Mouse (Mus musculus): ENCODE results near the gene Cbarp. TPM values are rescaled to one million over a fixed set of nuclear protein-coding genes. Genes with fewer than 3 reads are reported as not detected.
A peak's percentile ranks its signal among the peaks of the same experiment; 100 is the strongest.

Gene Cbarp
- total RNA-seq (2021): 100 to 1,000 TPM in 1 of 2 experiments, 10 to 100 TPM in 1; 74.5 to 118 TPM
- polyA plus RNA-seq (2012; rRNA removed): 84.3 and 84.6 TPM in 2 replicates
- long read RNA-seq, transcript Cbarp-212 (11 exons, 3,175 nt): major isoform, 16 of 52 reads
- long read RNA-seq, partial matches to known transcripts: 9 of 52 reads
- long read RNA-seq, other reads (novel, unspliced or antisense): 24 of 52 reads

DNA sequence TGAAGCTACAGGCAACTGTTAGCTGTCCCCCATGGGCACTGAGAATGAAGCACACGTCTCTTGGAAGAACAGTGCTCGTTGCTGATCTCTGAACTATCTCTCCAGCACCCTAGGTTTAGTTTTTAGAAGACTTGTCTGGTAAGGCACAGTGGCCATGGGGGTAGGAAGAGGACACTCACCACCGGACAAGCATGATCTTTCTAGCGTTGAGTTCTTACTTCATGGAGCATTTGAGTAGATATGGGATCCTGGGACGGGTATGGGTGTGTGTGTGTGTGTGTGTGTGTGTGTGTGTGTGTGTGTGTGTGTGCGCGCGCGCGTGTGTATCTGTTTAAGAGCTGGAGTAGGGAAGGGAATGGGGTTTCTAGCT, at the start of gene Cbarp:
Cbarp (minus strand) TSS at position 170 of the 370 bp plus-strand sequence.
- DNase-seq: no peak

DNA sequence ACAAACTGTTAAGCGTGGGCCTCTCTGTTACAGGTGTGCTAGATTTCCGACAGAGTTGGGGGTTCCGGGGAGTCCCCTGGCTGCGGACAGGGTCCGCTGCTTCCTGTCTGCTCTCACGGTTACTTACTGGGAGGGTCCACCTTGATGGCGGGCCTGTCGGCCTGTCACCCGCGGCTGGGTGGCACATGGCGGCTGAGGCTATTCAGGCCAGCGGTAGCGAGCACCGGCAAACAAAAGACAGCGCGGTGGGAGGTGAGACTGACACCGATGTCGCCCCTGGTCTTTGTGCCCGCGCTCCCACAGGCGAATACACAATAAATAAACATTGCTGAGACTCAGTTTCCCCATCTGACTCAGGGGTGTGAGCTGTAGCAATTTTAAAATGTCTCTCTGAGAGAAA, 49.4 kb upstream of the Cbarp start:
- no peak for DNase-seq

DNA sequence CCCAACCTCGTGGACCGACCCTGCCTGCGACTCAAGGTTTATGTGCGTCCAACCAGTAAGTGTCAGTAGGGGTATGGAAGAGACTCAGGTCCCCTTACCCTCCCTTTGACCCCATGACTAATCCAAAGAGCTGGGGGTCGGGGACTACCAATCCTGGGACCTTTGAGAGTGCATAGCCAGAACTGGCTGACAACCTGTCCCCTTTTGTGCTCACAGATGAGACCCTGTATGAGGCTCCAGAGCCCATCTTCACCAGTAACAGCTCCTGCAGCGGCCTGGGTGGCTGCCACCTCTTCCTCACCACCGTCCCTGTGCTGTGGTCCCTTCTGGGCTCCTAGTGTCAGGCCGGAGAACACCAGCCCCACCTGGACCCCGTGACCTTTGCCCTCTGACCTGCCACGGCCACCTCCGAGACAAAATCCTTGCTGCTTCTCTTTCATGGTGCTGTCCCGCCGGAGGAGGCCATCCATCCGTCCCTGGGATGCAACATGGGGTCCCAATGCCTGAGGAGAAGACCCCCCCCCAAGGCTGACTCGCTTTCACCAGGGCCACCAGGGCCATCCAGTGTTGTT, 47.9 kb upstream of the Cbarp start:
- DNase-seq: no peak

DNA sequence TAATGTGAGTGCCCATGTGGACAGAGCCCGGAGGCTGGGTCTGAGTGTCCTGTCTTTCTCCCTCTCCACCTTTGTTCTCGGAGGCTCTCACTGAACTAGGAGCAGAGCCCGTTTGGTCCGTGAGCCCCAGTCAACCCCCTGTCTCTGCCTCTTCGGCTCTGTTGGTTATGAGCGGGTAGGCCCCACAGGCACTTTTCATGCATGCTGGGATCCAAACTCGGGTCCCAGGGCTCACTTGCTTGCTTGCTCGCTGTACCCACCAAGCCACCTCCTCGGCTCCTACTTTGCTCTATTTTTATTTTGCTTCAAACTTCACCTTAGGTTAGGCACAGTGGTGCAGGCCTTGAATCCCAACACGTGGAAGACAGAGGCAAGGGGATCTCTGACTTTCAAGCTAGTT, 47.1 kb upstream of the Cbarp start:
- DNase-seq: no peak

DNA sequence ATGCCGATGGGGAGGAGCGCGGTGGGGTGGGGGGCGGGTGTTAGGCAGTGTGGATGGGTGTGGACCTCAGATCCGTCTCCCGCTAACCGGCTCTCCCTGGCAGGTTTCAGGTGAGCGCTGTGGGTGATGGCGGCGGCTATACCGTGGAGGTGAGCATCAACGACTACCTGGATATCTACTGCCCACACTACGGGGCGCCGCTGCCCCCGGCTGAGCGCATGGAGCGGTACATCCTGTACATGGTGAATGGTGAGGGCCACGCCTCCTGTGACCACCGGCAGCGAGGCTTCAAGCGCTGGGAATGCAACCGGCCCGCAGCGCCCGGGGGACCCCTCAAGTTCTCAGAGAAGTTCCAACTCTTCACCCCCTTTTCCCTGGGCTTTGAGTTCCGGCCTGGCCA, 46.0 kb upstream of the Cbarp start:
- DNase-seq: no peak

DNA sequence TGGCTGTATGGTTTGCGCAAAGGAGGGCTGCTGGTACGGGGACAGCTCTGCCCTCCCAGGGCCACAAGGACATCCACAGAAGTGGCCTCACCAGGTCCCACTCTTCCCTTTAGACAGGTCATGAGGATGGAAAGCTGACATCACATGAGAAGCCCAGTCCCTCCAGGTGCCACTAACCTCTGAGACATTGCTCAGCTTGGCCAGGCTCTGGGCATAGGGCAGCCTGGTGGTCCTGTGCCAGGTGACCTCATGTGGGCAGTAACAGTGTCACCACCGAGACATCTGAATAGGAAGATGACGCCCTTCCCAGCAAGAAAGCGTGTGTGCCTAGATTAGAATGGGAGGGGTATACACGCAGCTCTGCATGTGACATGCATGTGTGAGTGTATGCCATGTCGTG, 41.9 kb upstream of the Cbarp start:
- no peak for DNase-seq

DNA sequence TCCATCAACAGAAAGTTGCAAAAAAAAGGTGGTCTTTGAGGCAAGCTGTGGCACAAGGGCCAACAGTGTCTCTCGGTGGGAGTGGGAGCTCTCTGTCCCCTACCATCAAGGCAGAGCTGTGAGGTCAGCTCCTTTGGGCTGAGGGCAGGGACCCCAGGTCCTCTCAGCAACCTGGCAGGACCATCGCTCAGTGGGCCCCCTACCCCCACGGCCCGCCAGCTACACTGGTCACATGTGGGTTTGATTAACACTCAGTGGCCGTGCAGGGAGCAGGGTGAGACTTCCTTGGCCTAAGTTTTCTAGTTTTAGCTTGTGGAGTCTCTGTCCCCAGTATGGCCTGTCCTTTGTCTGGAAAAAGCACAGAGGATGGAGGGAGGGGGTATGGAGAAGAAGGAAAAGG, 40.2 kb upstream of the Cbarp start:
- DNase-seq: no peak

DNA sequence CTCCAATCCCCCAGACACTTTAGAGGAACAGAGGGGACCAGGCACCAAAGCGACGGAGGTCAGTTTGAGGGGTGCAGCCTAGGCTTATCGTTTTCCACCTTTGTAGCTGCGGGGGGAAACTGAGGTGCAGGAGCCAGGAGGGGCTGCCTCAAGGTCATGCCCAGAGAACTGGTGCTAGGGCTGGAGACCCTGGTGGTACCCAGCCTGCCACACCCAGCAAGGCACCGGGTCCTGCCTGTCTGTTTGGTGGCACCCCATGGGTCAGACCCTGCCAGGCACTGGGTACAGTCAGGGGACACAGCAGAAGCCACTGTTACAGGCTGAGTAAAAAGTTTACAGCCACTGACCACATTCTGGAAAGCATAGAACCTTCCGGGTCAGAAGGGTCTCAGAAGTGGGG, 39.7 kb upstream of the Cbarp start:
- DNase-seq: no peak

DNA sequence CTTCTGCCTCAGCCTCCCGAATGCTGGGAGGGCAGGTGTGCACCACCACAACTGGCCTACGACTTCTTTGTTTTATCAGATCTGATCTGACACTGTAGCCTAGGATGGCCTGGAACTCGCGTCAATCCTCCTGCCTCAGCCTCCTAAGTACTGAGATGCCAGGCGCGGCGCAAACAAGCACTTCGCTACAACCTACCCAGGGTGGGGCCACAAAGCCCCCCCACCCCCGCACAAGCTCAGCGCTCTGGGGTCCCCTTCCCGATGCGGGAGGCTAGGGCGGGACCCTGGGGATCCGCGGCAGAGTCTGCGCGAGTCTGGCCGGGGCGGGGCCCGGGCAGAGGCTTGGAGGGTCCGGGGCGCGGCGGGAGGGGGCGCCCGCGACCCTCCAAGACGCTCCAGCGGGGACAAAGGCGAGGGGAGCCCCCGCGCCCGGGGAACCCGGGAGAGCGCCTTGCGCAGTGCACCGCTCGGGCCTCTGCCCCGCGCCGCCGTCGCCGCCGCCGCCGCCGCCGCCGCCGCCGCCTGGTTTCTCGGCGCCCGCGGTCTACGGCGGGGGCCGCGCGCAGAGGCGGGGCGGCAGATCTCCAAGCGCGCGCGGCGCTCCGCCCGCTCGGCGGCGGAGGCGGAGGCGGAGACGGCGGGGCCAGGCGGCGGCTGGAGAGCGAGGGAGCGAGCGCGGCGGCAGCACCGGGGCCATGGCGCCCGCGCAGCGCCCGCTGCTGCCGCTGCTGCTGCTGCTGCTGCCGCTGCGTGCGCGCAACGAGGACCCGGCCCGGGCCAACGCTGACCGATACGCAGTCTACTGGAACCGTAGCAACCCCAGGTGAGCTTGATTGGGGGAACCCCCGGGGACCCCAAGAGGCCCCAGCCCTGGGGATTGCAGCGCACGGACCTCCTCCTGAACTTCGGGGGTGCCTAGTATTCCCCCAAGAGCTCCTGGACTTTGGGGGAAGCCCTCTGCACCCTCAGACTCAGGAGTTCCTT, 38.7 kb upstream of the Cbarp start, which contains the start of gene Efna2:
Efna2 (plus strand) TSS at position 415 of the 984 bp plus-strand sequence.
- DNase-seq: peak; percentile 78

DNA sequence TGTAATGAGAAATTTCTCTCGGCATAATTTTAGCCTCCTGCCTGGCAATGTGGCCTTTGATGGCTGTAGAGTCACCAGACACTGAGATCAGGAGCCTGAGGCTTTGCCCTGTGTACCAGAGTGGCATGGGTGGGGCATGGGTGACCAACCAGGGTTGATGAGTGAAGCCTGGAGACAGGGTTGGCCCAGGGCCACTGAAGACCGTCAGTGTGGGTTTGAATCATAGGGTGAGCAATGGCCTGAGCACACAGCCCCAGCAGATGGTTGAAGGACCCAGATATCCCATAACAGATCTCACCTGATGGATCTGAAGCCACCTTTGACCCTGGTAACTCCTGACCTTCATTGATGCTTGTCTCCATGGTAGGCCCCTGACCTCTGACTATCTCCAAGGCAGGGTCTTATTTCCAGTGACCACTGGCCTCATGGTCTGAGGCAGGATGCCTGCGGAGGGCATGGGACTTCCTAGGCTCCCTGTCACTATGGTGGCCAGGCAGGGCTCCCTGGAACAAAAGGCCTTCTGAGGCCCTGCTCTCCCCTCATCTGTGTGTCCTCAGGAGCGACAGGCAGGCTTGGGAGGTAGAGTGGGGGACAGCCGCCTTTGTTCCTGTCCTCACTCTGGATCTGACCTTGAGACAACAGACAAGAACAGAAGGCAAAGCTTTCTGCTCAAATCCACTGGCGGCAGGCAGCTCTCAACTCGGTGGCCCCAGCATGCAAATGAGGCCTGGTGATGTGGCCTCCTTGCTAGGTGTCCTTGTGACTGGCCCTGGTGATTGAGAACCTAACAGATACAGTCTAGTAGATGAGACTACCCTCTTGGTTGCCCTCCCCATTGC, 37.0 kb upstream of the Cbarp start:
- DNase-seq: peak; percentile 92

DNA sequence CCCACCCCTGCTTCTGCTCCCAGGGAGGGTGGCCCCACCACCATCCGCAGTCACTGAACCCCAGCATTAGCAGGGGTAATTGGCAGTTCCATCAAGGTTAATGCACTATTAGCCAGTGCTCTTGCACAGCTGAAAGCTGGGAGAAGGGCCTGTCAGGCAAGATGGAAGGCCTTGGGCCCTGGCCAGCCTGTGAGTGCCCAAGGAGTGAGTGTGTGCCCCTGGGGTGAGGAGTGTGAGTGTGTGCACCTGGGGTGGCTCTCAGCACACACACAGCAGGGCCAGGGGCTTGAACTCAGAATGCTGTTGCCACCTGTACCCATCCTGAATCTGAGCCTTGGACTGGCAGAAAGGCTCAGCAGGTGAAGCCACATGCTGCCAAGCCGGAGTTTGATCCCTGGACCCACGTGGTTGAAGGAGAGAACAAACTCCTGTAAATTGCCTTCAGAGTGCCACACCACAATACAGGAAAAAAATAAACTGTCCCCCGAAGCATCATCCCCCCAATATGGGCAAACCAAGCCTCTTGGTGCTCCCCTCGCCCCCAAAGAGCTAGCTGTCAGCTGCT, 35.7 kb upstream of the Cbarp start:
- DNase-seq: peak; percentile 82

DNA sequence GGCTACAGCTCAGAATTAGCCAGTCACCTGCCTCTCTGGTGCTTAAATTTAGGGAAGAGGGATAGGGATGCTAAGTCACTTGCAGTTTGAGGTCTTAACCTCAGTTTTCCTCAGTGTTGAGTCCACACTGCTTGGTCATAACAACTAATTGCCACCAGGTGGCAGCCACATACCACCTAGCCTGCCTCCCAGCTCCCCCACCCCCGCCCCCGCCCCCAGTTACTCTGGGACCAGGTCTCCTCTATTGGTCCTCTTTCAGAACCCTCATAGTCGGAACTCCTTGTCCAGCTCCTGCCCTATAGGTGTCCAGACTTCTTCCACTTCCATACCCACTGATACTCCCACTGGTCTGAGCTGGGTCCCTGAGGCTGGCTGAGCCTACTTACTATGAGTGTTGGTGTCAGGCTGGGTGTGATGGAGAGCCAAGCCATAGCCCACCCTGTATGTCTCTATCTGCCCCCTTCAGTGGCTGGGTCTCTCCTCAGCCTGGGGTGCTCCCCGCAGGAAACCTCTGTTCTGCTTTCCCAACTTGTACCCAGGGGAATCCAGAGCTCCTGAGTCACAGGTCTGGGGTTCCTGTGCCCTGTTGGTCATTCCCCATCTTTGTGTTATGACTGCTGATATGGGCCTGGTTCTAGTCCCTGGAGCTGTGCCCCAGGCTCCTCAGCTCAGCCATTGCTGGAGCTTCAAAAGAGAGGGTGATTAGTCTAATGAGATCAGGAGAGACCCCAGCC, 35.1 kb upstream of the Cbarp start:
- no peak for DNase-seq

DNA sequence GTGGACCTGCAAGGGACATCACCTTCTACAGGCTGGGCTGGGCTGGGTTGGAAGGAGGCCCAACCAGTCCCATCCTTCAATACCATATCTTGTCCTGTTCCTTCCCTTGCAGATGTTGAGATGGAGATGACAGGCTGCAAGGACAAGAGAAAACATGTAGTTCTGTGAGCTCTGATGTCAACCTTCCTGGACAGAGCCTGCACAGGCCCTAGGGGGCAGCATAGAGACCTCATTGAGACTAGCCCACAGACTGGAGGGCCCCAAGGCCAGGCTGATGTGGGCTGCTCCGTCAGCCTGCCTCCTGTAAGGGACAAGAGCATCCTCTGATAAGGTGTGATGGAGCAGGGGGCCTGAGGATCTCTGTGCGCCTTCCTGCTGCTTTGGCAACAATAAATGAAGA, 34.1 kb upstream of the Cbarp start:
- peak; percentile 54 for DNase-seq

DNA sequence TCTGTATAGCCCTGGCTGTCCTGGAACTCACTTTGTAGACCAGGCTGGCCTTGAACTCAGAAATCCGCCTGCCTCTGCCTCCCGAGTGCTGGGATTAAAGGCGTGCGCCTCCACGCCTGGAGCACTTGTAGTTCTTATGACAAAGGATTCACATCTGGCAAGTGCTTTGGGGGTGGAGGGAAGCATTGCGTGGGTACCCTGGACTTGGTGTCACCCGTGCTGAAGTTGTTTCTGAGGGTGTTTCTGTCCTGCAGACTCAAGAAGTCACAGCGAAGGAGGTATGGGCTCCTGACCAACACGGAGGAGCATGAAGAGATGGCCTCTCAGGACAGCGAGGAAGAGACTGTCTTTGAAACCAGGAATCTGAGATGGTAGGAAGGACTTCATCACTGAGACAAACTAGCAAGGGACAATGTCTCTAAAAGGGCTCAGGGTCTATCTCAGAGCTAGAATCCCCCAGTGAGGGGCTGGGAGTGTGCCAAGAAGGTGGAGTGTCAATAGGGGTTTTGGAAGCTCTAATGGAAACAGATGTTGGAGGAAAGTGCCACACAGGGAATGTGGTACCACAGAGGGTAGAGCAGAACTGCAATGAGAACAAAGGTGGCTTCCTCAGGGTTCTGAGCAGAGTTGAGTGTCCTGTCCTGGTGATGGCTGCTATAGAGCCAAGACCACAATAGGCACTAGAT, 33.5 kb upstream of the Cbarp start:
- no peak for DNase-seq

DNA sequence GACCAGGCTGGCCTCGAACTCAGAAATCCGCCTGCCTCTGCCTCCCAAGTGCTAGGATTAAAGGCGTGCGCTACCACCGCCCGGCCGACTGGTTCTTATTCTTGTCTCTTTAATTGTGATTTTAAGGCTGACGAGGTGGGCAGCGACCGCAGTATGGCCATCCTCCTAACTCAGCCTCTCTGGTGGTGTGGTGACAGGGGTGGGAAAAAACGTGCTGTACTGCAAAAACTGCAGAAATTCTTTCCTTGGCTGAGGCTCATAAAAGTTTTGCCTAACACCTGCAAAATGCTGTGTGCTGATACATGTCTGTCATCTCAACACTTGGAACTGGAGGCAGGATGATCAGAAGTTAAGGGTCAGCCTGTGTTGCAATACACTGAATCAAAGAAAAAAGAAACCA, 32.7 kb upstream of the Cbarp start:
- DNase-seq: no peak

DNA sequence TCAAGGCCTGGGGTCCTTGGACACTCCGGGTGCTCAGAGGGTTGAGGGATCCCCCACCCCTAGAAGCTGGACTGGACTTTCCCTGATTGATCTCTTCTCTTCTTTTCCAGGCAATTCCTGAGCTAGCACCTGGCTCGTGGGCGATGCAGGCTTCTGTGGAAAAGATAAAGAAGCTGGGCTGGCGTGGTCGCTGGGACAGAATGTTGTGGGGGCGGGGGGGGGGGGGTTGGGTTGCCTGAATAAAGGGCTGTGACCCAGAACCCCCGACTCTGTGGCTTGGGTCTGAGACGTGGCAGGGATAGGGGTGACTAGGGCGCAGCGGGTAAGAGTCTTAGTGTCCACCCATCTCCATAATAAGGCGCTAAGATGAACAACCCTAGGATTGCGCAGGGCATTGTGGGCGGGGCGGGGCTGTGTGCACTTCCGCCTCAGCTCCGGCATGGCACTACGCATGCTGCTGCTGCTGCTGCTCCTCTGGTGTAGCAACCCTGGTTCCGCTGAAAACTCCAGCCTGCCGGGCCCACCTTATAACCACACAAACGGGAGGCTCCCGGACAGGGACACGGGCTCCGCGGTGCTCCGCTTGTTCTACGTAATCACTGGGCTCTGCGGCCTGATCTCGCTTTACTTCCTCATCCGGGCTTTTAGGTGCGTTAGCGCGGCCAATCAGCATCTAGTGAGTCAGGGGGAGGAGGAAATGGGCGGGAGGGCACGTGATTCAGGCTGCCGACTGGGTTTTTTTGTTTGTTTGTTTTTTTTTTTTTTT, 32.1 kb upstream of the Cbarp start, which contains the start of gene 1600002K03Rik:
1600002K03Rik (plus strand) TSS at position 418 of the 766 bp plus-strand sequence.
- peak; percentile 95 for DNase-seq

DNA sequence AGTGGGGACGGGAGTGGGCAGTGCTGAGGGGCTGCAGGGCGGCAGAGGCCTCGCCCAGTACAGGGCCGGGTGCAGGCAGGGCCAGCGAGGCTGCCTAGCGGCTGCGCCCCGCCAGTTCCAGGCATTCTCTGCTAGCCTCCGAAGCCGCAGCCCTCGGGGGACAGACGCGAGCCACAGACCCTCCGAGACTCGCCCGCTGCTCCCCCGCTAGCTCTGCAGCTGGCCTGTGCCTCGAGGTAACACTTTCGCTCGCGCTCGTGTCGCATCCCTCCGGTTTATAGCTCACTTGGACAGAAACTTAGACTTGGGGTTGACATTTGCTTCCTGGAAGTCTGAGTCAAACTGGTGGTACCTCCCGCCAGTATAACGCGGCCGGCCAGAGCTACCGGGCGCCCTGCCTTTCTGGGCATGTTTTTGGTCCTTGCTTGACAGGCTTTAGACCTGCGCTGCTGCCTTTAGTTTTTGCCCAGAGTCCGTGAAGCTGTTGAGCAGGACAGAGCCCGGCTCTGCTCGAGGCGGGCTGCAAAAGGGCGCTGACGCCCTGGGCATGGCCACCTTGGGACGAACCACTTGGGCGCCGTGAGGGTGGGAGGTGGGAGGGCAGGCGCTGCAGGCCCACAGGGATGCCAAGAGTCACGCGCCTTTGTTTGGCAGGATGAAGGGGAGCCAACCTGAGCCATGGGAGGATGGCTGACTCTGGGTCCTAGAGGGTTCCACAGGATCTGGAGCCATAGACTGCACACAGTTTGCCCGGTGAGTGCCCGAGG, 31.3 kb upstream of the Cbarp start:
- peak; percentile 50 for DNase-seq

DNA sequence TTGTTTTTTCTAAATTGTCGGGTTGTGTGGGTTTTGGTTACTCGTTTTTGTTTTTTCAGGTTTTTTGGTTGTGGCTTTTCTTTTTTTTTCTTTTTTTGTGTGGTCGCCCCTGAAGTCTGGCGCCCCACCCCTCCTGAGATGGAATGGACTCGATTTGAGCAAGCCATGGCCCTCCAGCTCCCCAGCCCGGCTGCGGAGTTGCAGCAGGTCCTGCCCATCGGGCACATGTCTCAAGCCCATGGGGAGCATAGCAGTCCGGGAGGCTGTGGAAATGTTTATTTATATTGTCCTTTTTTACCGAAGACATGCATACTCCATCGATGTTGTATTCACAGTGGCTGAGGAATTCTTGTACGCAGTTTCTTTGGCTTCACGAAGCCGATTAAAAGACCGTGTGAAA, 30.6 kb upstream of the Cbarp start:
- no peak for DNase-seq

DNA sequence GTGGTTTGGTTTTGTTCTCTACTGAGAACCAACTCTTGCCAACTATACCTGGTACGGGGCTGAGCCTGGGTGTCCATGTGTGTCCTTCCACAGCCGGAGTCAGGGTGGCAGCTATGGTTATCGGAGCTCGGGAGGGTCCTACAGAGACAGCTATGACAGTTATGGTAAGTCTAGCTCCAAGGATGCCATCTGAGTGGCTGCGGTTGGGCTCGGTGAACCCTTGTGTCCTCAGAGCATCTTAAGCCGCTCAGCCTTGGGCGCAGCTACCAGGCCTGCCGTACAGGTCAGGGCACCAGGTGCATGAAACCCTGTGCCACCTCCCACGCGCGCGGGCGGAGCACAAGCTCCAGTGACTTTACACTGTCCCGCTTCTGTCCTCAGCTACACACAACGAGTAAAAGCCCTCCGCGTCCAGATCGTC, 30.0 kb upstream of the Cbarp start:
- no peak for DNase-seq
